Mouse (Mus musculus): ENCODE data around the gene Ube2n. TPM values are rescaled to one million over a fixed set of nuclear protein-coding genes. Genes with fewer than 3 reads are reported as not detected.

Ube2n gene
- polyA plus RNA-seq, 1 experiment, result 63.5 TPM

DNA sequence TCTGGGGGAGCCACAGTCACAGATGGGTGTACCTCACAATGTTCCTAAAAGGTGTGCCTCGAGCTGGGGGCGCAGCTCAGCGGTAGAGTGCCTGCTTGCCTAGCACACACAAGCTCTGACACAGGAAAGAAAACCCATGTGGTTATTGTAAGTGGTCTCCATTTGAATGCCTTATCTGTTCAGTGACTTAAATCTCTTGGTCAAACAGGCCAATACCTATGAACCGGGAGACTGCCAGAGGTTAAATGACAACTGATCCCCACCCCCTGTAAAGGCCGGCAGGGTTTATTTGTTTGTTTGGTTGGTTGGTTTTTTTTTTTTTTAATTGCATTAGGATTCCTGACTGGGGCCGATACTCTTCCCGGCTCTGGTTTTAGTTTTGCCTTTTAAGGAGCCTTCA, 44.5 kb downstream of the Ube2n start:
- Histone ChIP-seq H3K36me3 (ENCODE audit: control insufficient read depth, insufficient read depth, low read length) (no peaks in the 10 kb centered on the region), H3K4me3 (ENCODE audit: control insufficient read depth, insufficient read depth, low read length) (no peak overlapping the region), H3K27ac (ENCODE audit: control insufficient read depth, insufficient read depth, low read length) (no peak overlapping the region), H3K27me3 (ENCODE audit: control insufficient read depth, insufficient read depth, low read length) (no peaks in the 10 kb centered on the region), H3K4me1 (replicated peaks; ENCODE audit: control insufficient read depth, insufficient read depth, low read length) (peaks cover 6% of the 10 kb centered on the region)
- DNase-seq, result no peak
- WGBS, result 87% methylated on average over 7 of the region's 7 CpGs
- TF ChIP-seq CTCF (IDR thresholded peaks at IDR 0.05; ENCODE audit: borderline replicate concordance, control insufficient read depth, extremely low read depth, insufficient read depth, low read length, poor library complexity) (no peak), POLR2A (IDR thresholded peaks at IDR 0.05; ENCODE audit: control insufficient read depth, extremely low read depth, insufficient read depth, low read length, poor library complexity) (no peak)

DNA sequence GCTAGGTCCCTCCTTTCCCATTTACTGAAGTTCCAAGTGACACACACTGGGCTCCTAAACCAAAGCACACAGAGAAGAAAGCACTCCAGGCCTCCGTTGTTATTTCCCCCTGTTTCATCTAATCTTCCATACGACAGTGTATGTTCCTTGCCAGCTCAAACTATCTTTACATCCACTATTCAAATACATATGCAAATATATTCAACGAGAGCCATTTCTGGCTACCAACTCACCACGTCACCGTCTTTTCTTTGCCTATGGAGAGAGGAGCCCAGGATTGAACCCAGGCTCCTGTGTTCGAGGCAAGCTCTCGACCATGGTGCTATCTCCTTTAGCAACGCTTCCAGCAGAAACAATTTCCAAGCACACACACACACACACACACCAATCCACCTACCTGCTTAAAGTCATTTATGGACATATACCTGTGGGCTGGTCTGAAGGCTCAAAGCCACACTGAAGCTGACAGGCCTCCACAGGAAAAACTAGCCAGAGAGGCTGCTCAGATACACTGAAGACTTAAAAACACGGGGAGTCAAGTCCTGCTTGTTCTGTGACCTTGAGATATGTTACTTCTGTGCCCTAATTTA, 45.5 kb downstream of the Ube2n start:
- Histone ChIP-seq H3K27ac (ENCODE audit: control insufficient read depth, insufficient read depth, low read length) (no peak overlapping the region), H3K36me3 (ENCODE audit: control insufficient read depth, insufficient read depth, low read length) (no peaks in the 10 kb centered on the region), H3K27me3 (ENCODE audit: control insufficient read depth, insufficient read depth, low read length) (no peaks in the 10 kb centered on the region), H3K4me1 (replicated peaks; ENCODE audit: control insufficient read depth, insufficient read depth, low read length) (peaks cover 15% of the 10 kb centered on the region), H3K4me3 (ENCODE audit: control insufficient read depth, insufficient read depth, low read length) (no peak overlapping the region)
- TF ChIP-seq CTCF (IDR thresholded peaks at IDR 0.05; ENCODE audit: borderline replicate concordance, control insufficient read depth, extremely low read depth, insufficient read depth, low read length, poor library complexity) (no peak), POLR2A (IDR thresholded peaks at IDR 0.05; ENCODE audit: control insufficient read depth, extremely low read depth, insufficient read depth, low read length, poor library complexity) (no peak)
- WGBS, result 95% methylated on average over 9 of the region's 9 CpGs
- no peak for DNase-seq

DNA sequence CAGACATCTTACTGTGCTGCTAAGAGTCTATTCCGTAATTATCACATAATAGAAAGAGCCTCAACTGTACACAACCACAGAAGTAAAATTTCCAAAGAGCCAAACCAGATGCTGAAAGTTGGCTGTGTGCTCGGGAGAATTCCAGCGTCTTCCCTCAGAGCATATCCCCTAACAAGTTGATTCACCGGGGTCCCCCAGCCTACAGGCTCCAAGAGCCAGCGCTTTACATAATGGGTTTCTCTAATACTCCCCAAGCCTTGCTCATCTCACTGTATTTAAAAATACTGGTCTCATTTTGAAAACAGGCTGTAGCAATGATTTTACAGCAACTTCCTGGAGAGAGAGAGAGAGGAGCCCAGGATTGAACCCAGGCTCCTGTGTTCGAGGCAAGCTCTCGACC, 46.7 kb downstream of the Ube2n start:
- Histone ChIP-seq H3K36me3 (ENCODE audit: control insufficient read depth, insufficient read depth, low read length) (no peaks in the 10 kb centered on the region), H3K27ac (ENCODE audit: control insufficient read depth, insufficient read depth, low read length) (no peak overlapping the region), H3K4me1 (replicated peaks; ENCODE audit: control insufficient read depth, insufficient read depth, low read length) (peaks cover 17% of the 10 kb centered on the region), H3K27me3 (ENCODE audit: control insufficient read depth, insufficient read depth, low read length) (no peaks in the 10 kb centered on the region), H3K4me3 (ENCODE audit: control insufficient read depth, insufficient read depth, low read length) (no peak overlapping the region)
- 83% methylated on average over 7 of the region's 7 CpGs for WGBS
- DNase-seq, result no peak
- TF ChIP-seq CTCF (IDR thresholded peaks at IDR 0.05; ENCODE audit: borderline replicate concordance, control insufficient read depth, extremely low read depth, insufficient read depth, low read length, poor library complexity) (no peak), POLR2A (IDR thresholded peaks at IDR 0.05; ENCODE audit: control insufficient read depth, extremely low read depth, insufficient read depth, low read length, poor library complexity) (no peak)

DNA sequence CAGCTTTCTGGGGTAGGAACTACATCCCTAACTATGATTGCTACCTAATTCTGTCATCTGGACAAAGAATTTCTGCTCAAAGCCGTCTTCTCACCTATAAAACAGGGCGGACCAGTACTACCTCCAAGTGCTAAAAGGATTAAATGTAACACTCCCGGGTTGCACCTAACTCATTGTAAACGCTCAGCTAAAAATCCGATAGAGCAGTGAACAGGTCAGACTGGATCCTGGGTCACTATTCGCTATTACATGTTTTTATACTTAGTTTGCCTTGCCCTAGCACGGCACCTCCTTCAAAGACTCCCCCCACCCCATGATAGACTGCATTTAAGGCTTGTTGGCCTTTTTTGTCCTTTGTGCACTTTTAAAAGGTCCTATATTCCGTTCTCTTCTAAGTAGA, 47.5 kb downstream of the Ube2n start:
- Histone ChIP-seq H3K36me3 (ENCODE audit: control insufficient read depth, insufficient read depth, low read length) (no peaks in the 10 kb centered on the region), H3K4me1 (replicated peaks; ENCODE audit: control insufficient read depth, insufficient read depth, low read length) (peaks cover 17% of the 10 kb centered on the region), H3K4me3 (ENCODE audit: control insufficient read depth, insufficient read depth, low read length) (no peak overlapping the region), H3K27ac (ENCODE audit: control insufficient read depth, insufficient read depth, low read length) (no peak overlapping the region), H3K27me3 (ENCODE audit: control insufficient read depth, insufficient read depth, low read length) (no peaks in the 10 kb centered on the region)
- TF ChIP-seq CTCF (IDR thresholded peaks at IDR 0.05; ENCODE audit: borderline replicate concordance, control insufficient read depth, extremely low read depth, insufficient read depth, low read length, poor library complexity) (no peak), POLR2A (IDR thresholded peaks at IDR 0.05; ENCODE audit: control insufficient read depth, extremely low read depth, insufficient read depth, low read length, poor library complexity) (no peak)
- DNase-seq, result no peak
- 57% methylated on average over 8 of the region's 8 CpGs for WGBS

DNA sequence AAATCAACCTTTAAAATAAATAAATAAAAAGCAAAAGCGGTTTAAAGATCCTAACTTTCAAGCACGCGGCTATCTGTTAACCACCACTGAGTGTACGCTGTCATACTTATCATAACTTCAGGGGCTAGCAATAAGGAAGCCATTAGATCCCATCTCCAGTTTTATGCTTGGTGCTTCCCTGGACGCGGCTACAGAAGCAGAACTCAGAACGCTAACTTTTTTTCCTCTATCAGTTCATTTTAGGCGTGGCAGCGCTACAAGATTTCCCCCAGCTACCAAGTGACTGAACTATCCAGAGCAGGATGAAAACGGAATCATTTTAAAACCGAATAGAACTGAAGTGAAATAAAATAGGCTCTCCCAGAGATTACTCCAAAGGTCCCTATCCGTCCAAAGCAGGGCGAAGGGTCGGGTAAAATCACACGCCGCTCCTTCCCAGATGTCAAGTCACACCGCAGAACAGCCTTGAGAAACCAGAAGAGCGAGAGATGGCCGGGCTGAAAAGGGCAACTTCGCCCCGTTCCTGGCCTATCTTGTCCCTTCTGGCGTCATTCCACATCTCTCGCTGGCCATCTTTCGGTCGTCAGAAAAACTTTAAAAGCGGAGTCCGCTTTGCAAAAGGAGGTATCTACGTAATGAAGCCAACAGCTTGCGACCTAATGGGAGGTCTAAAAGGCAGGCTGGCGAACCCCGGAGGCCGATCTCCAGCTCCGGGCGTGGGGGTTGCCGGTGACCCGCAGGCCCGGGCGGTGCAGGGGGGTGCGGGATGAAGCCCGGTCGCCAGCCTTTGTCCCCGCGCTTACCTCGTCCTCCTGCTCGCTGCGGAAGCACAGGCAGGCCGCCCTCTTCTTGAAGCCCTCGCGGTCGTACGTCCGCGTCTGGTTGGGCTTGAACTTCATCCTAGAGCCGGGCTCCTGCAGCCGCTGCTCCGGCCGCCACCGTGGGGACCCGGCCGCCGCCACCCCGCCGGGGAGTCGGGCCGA, 48.2 kb downstream of the Ube2n start:
- Histone ChIP-seq H3K27me3 (ENCODE audit: control insufficient read depth, insufficient read depth, low read length) (no peaks in the 10 kb centered on the region), H3K4me1 (replicated peaks; ENCODE audit: control insufficient read depth, insufficient read depth, low read length) (peaks cover 17% of the 10 kb centered on the region), H3K36me3 (ENCODE audit: control insufficient read depth, insufficient read depth, low read length) (no peaks in the 10 kb centered on the region), H3K27ac (ENCODE audit: control insufficient read depth, insufficient read depth, low read length) (no peak overlapping the region), H3K4me3 (ENCODE audit: control insufficient read depth, insufficient read depth, low read length) (peak overlapping the region; percentile 69)
- TF ChIP-seq CTCF (IDR thresholded peaks at IDR 0.05; ENCODE audit: borderline replicate concordance, control insufficient read depth, extremely low read depth, insufficient read depth, low read length, poor library complexity), result no peak
- WGBS, result 1% methylated on average over 65 of the region's 65 CpGs
- DNase-seq, result peak; percentile 45

DNA sequence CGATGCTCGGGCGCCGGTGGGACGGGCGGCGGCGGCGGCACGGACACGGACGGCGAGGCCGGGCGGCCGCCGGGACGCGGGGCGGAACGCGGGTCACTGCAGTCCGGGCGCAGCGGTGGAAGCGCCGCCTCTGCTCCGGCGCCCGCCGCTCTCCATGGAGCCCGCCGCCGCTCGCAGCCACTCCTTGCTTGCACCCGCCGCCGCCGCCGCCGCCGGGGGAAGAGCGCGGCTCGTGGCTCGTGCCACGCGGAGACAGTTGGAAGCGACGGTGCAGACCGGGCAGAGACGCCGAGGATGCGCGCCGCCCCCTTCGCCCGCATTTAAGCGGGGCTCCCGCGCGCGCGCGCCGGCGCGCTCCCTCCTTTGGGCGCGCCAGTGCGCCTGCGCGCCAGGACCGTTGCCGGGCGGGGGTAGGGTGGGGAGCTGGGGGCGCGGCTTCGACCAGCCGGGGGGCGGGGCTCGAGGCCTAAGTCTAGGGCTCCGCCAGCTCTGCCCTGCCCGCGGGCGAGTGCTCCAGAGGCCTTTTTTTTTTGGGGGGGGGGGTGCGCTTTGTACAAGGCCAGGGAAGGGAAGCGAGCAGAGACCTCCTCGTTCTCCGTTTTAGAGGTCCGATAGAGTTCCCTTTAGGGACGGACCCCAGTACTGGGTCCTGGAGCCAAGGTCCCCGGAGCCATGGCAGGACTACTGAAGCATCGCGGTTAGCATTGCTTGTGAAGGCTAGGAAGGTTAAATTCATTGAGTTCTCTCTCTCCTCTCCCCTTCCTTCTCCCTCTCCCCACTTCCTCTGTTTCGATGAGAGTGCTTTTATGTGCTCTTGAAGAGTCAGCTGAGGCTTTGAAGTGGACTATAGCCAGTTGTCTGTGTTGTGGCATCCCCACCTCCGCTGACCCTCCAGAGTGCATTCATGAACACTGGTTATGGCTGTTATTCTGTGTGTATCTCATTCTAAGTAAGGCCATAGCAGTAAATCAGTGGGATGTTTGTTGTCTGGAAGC, 49.2 kb downstream of the Ube2n start, which contains the start of gene Nudt4:
TSS of gene Nudt4 (minus strand) at position 296 of the 995 bp plus-strand sequence.
- peak within 1 kb of the TSS; percentile 69 for H3K4me3 ChIP-seq (ENCODE audit: control insufficient read depth, insufficient read depth, low read length)
- H3K27me3 ChIP-seq (ENCODE audit: control insufficient read depth, insufficient read depth, low read length), result no peaks in the 10 kb centered on the region
- TF ChIP-seq CTCF (IDR thresholded peaks at IDR 0.05; ENCODE audit: borderline replicate concordance, control insufficient read depth, extremely low read depth, insufficient read depth, low read length, poor library complexity) (0 out of 2 replicates have a peak, but pooled peaks have one; percentile 49), POLR2A (IDR thresholded peaks at IDR 0.05; ENCODE audit: control insufficient read depth, extremely low read depth, insufficient read depth, low read length, poor library complexity) (peak; percentile 79)
- 1% methylated on average over 85 of the region's 97 CpGs for whole genome bisulfite sequencing
- no peak within 1 kb of the TSS for H3K27ac ChIP-seq (ENCODE audit: control insufficient read depth, insufficient read depth, low read length)
- peak; percentile 86 for DNase-seq
- H3K36me3 ChIP-seq (ENCODE audit: control insufficient read depth, insufficient read depth, low read length), result no peaks in the 10 kb centered on the region
- peaks cover 17% of the 10 kb centered on the region for H3K4me1 ChIP-seq (replicated peaks; ENCODE audit: control insufficient read depth, insufficient read depth, low read length)
